Mouse (Mus musculus): Measurements from ENCODE around the gene N4bp2l1.

- TF ChIP-seq GATA1 (IDR thresholded peaks at IDR 0.05; ENCODE audit: borderline replicate concordance, low read length) = no peak
- no peak for TF ChIP-seq FLI1 (IDR thresholded peaks at IDR 0.05; ENCODE audit: low read length)
Observed at GRCm38 (mm10) chr5:150561783-150562182, 35.2 kb downstream of the N4bp2l1 start.

Data from megakaryocyte, embryonic 14.5 days (primary cell).